Mouse (Mus musculus) liver, embryonic 11.5 days (tissue): Measurements from ENCODE around the gene Oprl1. TPM values are rescaled to one million over a fixed set of nuclear protein-coding genes. Genes with fewer than 3 reads are reported as not detected.

Experiments used
- ATAC-seq: fragments of 200-750 bp; cut with Nextera tagmentation; replicated peaks from 2 replicates; pipeline ENCODE4 v1.8.0; 2017; ENCODE audit warnings: moderate number of reproducible peaks, mild to moderate bottlenecking, moderate TSS enrichment, moderate library complexity; ENCODE audit not compliant: low FRiP score
- DNase-seq: peaks from one replicate; pipeline ENCODE4 v3.0.0-alpha.2; 2017; ENCODE audit warnings: low spot score
- H3K27ac ChIP-seq: fragments of 300-500 bp; sonication (generic); 2 replicates; pipeline ENCODE4 v1.5.1; 2014; ENCODE audit warnings: mild to moderate bottlenecking, low read depth, low read length, control low read depth
- H3K27me3 ChIP-seq: fragments of 300-500 bp; sonication (generic); replicated peaks from 2 replicates; pipeline ENCODE4 v1.6.1; 2014; ENCODE audit warnings: low read length, mixed read lengths; ENCODE audit not compliant: control insufficient read depth, insufficient read depth
- H3K36me3 ChIP-seq: fragments of 300-500 bp; sonication (generic); 2 replicates; pipeline ENCODE4 v1.6.1; 2014; ENCODE audit warnings: mild to moderate bottlenecking, low read length, moderate library complexity, mixed read lengths; ENCODE audit not compliant: control insufficient read depth, insufficient read depth
- H3K4me1 ChIP-seq: fragments of 300-500 bp; sonication (generic); replicated peaks from 2 replicates; pipeline ENCODE4 v1.6.1; 2014; ENCODE audit warnings: low read length, mixed read lengths; ENCODE audit not compliant: control insufficient read depth, insufficient read depth
- H3K4me2 ChIP-seq: fragments of 300-500 bp; sonication (generic); 2 replicates; pipeline ENCODE4 v1.6.1; 2014; ENCODE audit warnings: mild to moderate bottlenecking, control low read depth, moderate library complexity
- H3K4me3 ChIP-seq: fragments of 300-500 bp; sonication (generic); 2 replicates; pipeline ENCODE4 v1.5.1; 2014; ENCODE audit warnings: low read depth, low read length, control low read depth
- H3K9ac ChIP-seq: fragments of 300-500 bp; sonication (generic); 2 replicates; pipeline ENCODE4 v1.6.1; 2014; ENCODE audit warnings: low read depth, low read length, control low read depth
- H3K9me3 ChIP-seq: fragments of 300-500 bp; sonication (generic); 2 replicates; pipeline ENCODE4 v1.6.1; 2016; ENCODE audit warnings: low read length, inconsistent platforms, mixed read lengths; ENCODE audit not compliant: control insufficient read depth
- WGBS: fragments of 180-500 bp; shearing (Covaris S2); extraction: QIAGEN DNeasy Blood & Tissue Kit; methylation state at CpG from one replicate; pipeline ENCODE4 v1.1.7; 2014; 5-methylcytosine and 5-hydroxymethylcytosine counted together
- polyA plus RNA-seq: library from polyadenylated mRNA; unstranded; fragments of >200 nt; fragmentation: Nextera tagmentation; extraction: Ambion mirVana; gene quantifications from 2 replicates; pipeline ENCODE4 v1.2.1, GENCODE M21; 2014

Oprl1 gene
- polyA plus RNA-seq, 1 experiment from 2014 or later: 2.0 TPM

DNA sequence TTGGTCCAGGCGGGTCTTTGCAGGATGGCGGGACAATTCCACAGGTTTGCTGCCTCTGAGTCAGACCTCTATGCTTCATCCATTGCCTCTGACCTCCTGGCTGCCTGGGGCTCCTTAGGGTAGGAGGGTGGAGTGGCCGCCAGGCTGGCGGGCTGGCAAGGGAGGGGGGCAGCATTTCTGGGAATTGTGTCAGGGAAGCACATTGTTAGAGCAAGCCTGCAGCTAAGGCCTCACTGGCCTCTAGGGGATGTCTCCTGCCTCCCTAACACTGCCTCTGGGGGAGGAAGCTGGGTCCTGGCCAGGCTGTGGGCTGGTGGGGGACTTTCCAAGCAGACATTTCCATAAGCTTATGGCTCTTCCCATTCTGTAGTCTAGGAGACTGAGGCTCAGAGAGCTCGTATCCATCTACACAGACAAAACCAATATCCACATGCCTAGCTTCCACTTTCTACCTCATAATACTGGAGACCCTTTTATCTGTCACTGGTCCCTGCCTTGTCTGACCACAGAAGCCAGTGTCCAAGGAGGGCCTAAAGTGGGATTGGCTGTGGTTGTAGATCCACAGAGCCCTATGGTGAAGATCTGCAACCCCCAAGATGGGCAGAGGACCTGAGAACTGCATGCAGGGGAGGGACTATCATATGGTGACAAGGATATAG lies 37.6 kb upstream of the Oprl1 start:
- Histone ChIP-seq H3K9ac (no peak overlapping the region), H3K9me3 (no peaks in the 10 kb centered on the region), H3K4me2 (no peak overlapping the region), H3K27me3 (peaks cover 19% of the 10 kb centered on the region), H3K4me1 (peaks cover 16% of the 10 kb centered on the region), H3K4me3 (no peak overlapping the region), H3K27ac (no peak overlapping the region), H3K36me3 (no peaks in the 10 kb centered on the region)
- DNase-seq (no peak), ATAC-seq (no peak)
- WGBS: 60% methylated on average over 5 of the region's 5 CpGs

DNA sequence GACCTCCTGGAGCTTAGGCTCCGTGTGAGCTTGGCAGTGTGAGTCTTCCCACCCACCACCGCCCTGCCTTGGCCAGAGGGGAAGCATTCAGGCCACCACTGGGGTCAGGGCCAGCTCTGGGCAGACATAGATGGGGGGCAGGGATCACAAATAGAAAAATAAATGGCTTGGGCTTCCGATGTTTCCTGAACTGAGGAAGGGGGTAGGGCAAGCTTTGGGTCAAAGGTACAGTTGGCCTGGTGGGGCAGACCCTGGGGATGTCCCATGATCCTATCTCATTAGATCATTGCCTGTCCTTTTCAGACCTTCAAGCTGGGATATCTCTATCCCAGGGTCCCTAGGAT lies 37.1 kb upstream of the Oprl1 start:
- peaks cover 16% of the 10 kb centered on the region for H3K4me1 ChIP-seq
- no peak for ATAC-seq
- no peaks in the 10 kb centered on the region for H3K36me3 ChIP-seq
- no peaks in the 10 kb centered on the region for H3K9me3 ChIP-seq
- no peak overlapping the region for H3K4me2 ChIP-seq
- H3K27ac ChIP-seq: no peak overlapping the region
- H3K27me3 ChIP-seq: peaks cover 14% of the 10 kb centered on the region
- DNase-seq: no peak
- 38% methylated on average over 3 of the region's 3 CpGs for WGBS
- H3K9ac ChIP-seq: no peak overlapping the region
- H3K4me3 ChIP-seq: no peak overlapping the region

GRCm38 (mm10) chr2:181678780-181679179 lies 36.0 kb upstream of the Oprl1 start:
- DNase-seq: no peak

GRCm38 (mm10) chr2:181679951-181680715 lies 34.7 kb upstream of the Oprl1 start, which contains the start of gene Tcea2:
Gene Tcea2 (plus strand): TSS chr2:181680310.
- no peaks in the 10 kb centered on the region for H3K27me3 ChIP-seq
- H3K9me3 ChIP-seq: no peaks in the 10 kb centered on the region
- no peaks in the 10 kb centered on the region for H3K36me3 ChIP-seq
- H3K9ac ChIP-seq: peak within 1 kb of the TSS; percentile 78
- H3K4me1 ChIP-seq: peaks cover 15% of the 10 kb centered on the region
- H3K4me3 ChIP-seq: peak within 1 kb of the TSS; percentile 73
- peak; percentile 42 for ATAC-seq
- peak within 1 kb of the TSS; percentile 97 for H3K4me2 ChIP-seq
- 1% methylated on average over 67 of the region's 69 CpGs for WGBS
- peak; percentile 82 for DNase-seq
- peak within 1 kb of the TSS; percentile 52 for H3K27ac ChIP-seq

More at GRCm38 (mm10) chr2:181678780-181679179, 36.0 kb upstream of the Oprl1 start:
- Histone ChIP-seq H3K4me1 (peaks cover 16% of the 10 kb centered on the region), H3K4me3 (no peak overlapping the region), H3K9me3 (no peaks in the 10 kb centered on the region), H3K36me3 (no peaks in the 10 kb centered on the region), H3K9ac (no peak overlapping the region), H3K4me2 (no peak overlapping the region), H3K27me3 (peaks cover 4% of the 10 kb centered on the region), H3K27ac (no peak overlapping the region)
- WGBS: 44% methylated on average over 1 of the region's 1 CpGs
- peak; percentile 76 for ATAC-seq

DNA sequence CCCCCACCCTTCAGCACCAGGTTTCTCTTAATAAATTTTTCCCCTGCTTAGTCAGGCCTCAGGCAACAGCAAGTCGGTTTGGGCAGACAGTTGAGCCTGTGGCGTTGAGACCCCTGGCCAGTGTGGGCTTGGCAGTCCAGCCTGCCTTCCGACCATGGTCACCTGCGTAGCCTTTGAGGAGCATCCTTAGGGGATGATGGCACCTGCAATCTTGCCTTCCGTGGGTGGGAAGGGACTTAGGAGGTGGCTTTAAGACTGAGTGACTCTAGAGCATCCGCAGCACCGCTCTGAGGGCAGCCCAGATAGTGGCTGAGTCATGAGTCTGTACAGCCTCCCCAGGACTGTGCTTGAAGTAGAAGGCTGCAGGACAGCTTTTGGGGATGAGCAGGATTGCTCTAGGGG lies 34.1 kb upstream of the Oprl1 start:
- Histone ChIP-seq H3K4me3 (peak overlapping the region; percentile 73), H3K27me3 (no peaks in the 10 kb centered on the region), H3K27ac (peak overlapping the region; percentile 52; the same call in 1 of the 2 replicates), H3K4me2 (peak overlapping the region; percentile 97), H3K4me1 (peaks cover 10% of the 10 kb centered on the region), H3K36me3 (no peaks in the 10 kb centered on the region), H3K9ac (peak overlapping the region; percentile 78), H3K9me3 (no peaks in the 10 kb centered on the region)
- peak; percentile 14 for ATAC-seq
- WGBS: 15% methylated on average over 7 of the region's 7 CpGs
- DNase-seq: peak; percentile 61

DNA sequence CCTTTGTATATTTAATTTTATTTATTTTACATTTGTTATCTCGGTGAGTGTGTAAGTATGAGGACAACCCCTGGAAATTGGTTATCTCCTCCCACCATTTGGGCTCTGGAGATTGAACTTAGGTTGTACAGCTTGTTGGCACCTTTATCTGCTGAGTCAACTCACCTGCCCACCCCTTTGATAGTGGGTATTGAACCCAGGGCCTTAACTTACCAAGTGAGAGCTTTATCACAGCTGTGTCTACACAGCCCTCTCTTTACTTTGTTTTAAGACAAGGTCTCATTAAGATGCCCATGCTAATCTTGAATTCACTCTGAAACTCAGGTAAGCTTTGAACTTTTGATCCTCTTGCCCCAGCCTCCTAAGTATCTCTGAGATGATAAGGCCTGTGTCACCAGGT lies 32.8 kb upstream of the Oprl1 start:
- no peak overlapping the region for H3K9ac ChIP-seq
- peaks cover 3% of the 10 kb centered on the region for H3K36me3 ChIP-seq
- no peaks in the 10 kb centered on the region for H3K27me3 ChIP-seq
- DNase-seq: no peak
- no peak overlapping the region for H3K4me3 ChIP-seq
- H3K4me1 ChIP-seq: peaks cover 10% of the 10 kb centered on the region
- no peak for ATAC-seq
- H3K9me3 ChIP-seq: no peaks in the 10 kb centered on the region
- H3K4me2 ChIP-seq: no peak overlapping the region
- no peak overlapping the region for H3K27ac ChIP-seq
- 63% methylated on average over 1 of the region's 1 CpGs for WGBS

DNA sequence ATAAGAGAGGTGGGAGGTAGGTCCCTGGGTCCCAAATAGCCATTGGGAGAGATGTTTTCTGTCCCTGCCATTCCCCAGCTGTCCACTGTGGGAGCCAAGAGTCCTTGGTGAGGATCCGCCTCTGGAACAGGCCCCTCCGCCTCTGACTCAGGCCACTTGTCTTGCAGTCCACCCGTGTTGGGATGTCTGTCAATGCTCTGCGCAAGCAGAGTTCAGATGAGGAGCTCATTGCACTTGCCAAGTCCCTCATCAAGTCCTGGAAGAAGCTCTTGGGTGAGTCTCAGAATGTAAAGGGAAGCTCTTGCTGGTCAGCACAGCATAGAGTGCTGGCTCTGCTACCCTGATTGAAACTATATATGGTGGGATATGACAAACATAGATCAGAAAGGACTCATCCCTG lies 31.4 kb upstream of the Oprl1 start:
- no peak for ATAC-seq
- 69% methylated on average over 4 of the region's 4 CpGs for WGBS

DNA sequence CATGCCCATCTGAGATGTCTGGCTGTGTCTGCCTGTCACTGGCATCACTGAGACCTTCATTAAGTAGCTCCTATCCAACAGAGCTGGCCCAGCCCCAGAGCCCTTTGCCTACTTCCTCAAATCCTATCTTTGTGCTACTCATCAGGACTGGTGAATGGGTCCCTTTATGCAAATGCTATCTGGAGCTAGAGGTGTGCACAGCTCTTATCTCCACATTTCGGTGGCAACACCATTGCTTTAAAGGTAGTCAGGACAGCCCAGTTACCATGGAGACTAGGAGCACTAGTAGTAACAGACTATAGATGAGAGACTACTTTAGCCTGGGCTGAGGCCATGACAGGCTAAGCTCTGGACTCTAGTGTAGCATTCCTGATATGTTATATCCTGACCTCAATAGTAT lies 30.1 kb upstream of the Oprl1 start:
- Histone ChIP-seq H3K4me2 (no peak overlapping the region), H3K27ac (no peak overlapping the region), H3K36me3 (peaks cover 9% of the 10 kb centered on the region), H3K27me3 (no peaks in the 10 kb centered on the region), H3K4me1 (peaks cover 7% of the 10 kb centered on the region), H3K9me3 (no peaks in the 10 kb centered on the region), H3K9ac (no peak overlapping the region), H3K4me3 (no peak overlapping the region)
- DNase-seq (no peak), ATAC-seq (no peak)
- 26% methylated on average over 1 of the region's 1 CpGs for WGBS

More for the DNA sequence above, 31.4 kb upstream of the Oprl1 start:
- Histone ChIP-seq H3K4me2 (no peak overlapping the region), H3K9me3 (no peaks in the 10 kb centered on the region), H3K4me3 (no peak overlapping the region), H3K27me3 (no peaks in the 10 kb centered on the region), H3K4me1 (peaks cover 7% of the 10 kb centered on the region), H3K36me3 (peaks cover 5% of the 10 kb centered on the region), H3K9ac (no peak overlapping the region), H3K27ac (no peak overlapping the region)
- DNase-seq: no peak

GRCm38 (mm10) chr2:181685686-181686085 lies 29.1 kb upstream of the Oprl1 start:
- DNase-seq: no peak
- no peak overlapping the region for H3K4me2 ChIP-seq
- no peak overlapping the region for H3K9ac ChIP-seq
- no peak for ATAC-seq
- H3K4me1 ChIP-seq: peaks cover 5% of the 10 kb centered on the region
- 86% methylated on average over 4 of the region's 4 CpGs for WGBS
- no peak overlapping the region for H3K4me3 ChIP-seq
- H3K27ac ChIP-seq: no peak overlapping the region
- peaks cover 9% of the 10 kb centered on the region for H3K36me3 ChIP-seq
- no peaks in the 10 kb centered on the region for H3K27me3 ChIP-seq
- no peaks in the 10 kb centered on the region for H3K9me3 ChIP-seq
